Mouse (Mus musculus) neural tube, embryonic 15.5 days (tissue): Measurements from ENCODE around the gene Hist1h2af. TPM values are rescaled to one million over a fixed set of nuclear protein-coding genes. Genes with fewer than 3 reads are reported as not detected.
"Not testable (repeated sequence)": the region's sequence is repeated elsewhere in the genome, so short reads cannot be mapped to it uniquely, and the experiment has no call there.

Source experiments
- ATAC-seq: fragments of 200-750 bp; cut with Nextera tagmentation; 2 replicates; pipeline ENCODE4 v1.8.0; 2017; ENCODE audit warnings: mild to moderate bottlenecking, moderate TSS enrichment, moderate library complexity; ENCODE audit not compliant: low FRiP score
- H3K27ac ChIP-seq: fragments of 300-500 bp; sonication (generic); replicated peaks from 2 replicates; pipeline ENCODE4 v1.5.1; 2015; ENCODE audit warnings: mild to moderate bottlenecking, inconsistent platforms
- H3K27me3 ChIP-seq: fragments of 300-500 bp; sonication (generic); replicated peaks from 2 replicates; pipeline ENCODE4 v1.6.1; 2015; ENCODE audit warnings: inconsistent platforms
- H3K36me3 ChIP-seq: fragments of 300-500 bp; sonication (generic); 2 replicates; pipeline ENCODE4 v1.6.1; 2015; ENCODE audit warnings: inconsistent platforms
- H3K4me1 ChIP-seq: fragments of 300-500 bp; sonication (generic); 2 replicates; pipeline ENCODE4 v1.6.1; 2015; ENCODE audit warnings: inconsistent platforms
- H3K4me2 ChIP-seq: fragments of 300-500 bp; sonication (generic); 2 replicates; pipeline ENCODE4 v1.6.1; 2015; ENCODE audit warnings: inconsistent platforms, mild to moderate bottlenecking, moderate library complexity
- H3K4me3 ChIP-seq: fragments of 300-500 bp; sonication (generic); replicated peaks from 2 replicates; pipeline ENCODE4 v1.5.1; 2015; ENCODE audit warnings: mild to moderate bottlenecking, inconsistent platforms
- H3K9ac ChIP-seq: fragments of 300-500 bp; sonication (generic); replicated peaks from 2 replicates; pipeline ENCODE4 v1.6.1; 2015; ENCODE audit warnings: mild to moderate bottlenecking, inconsistent platforms
- H3K9me3 ChIP-seq: fragments of 300-500 bp; sonication (generic); replicated peaks from 2 replicates; pipeline ENCODE4 v1.6.1; 2016; ENCODE audit warnings: inconsistent platforms
- WGBS: fragments of 180-500 bp; shearing (Covaris S2); methylation state at CpG from one replicate; pipeline ENCODE4 v1.1.7; 2015; ENCODE audit warnings: mixed read lengths; 5-methylcytosine and 5-hydroxymethylcytosine counted together
- polyA plus RNA-seq: library from polyadenylated mRNA; unstranded; fragments of >200 nt; fragmentation: Nextera tagmentation; extraction: Ambion mirVana; gene quantifications from 2 replicates; pipeline ENCODE4 v1.2.1, GENCODE M21; 2015

Hist1h2af gene
- polyA plus RNA-seq, 1 experiment from 2014 or later, result 0.77 TPM

- H3K4me3 ChIP-seq, result no peak overlapping the region
- H3K36me3 ChIP-seq, result no peaks in the 10 kb centered on the region
- H3K4me2 ChIP-seq, result no peak overlapping the region
- H3K9ac ChIP-seq, result no peak overlapping the region
- 33% methylated on average over 5 of the region's 5 CpGs for WGBS
- no peak for ATAC-seq
- peaks cover 32% of the 10 kb centered on the region for H3K4me1 ChIP-seq
- H3K9me3 ChIP-seq, result no peaks in the 10 kb centered on the region
- H3K27ac ChIP-seq, result no peak overlapping the region
- no peaks in the 10 kb centered on the region for H3K27me3 ChIP-seq
Measured at GRCm38 (mm10) chr13:23529005-23529404, 4.7 kb upstream of the Hist1h2af start.

GRCm38 (mm10) chr13:23529480-23530165, 4.1 kb upstream of the Hist1h2af start:
- Histone ChIP-seq H3K9ac (peak overlapping the region; percentile 73), H3K27me3 (no peaks in the 10 kb centered on the region), H3K4me2 (peak overlapping the region; percentile 87), H3K4me3 (peak overlapping the region; percentile 56), H3K9me3 (no peaks in the 10 kb centered on the region), H3K36me3 (no peaks in the 10 kb centered on the region), H3K27ac (peak overlapping the region; percentile 96), H3K4me1 (peaks cover 38% of the 10 kb centered on the region)
- 26% methylated on average over 2 of the region's 2 CpGs for WGBS
- no peak for ATAC-seq

GRCm38 (mm10) chr13:23530181-23530900, 3.4 kb upstream of the Hist1h2af start:
- 0% methylated on average over 20 of the region's 20 CpGs for WGBS
- Histone ChIP-seq H3K9ac (peak overlapping the region; percentile 73), H3K36me3 (no peaks in the 10 kb centered on the region), H3K9me3 (no peaks in the 10 kb centered on the region), H3K27me3 (no peaks in the 10 kb centered on the region), H3K27ac (peak overlapping the region; percentile 96), H3K4me3 (peak overlapping the region; percentile 56), H3K4me2 (peak overlapping the region; percentile 87), H3K4me1 (peaks cover 39% of the 10 kb centered on the region)
- ATAC-seq, result peak; percentile 20; the same call in 1 of the 2 replicates

- H3K27ac ChIP-seq, result peak within 1 kb of the TSS; percentile 96
- peaks cover 34% of the 10 kb centered on the region for H3K4me1 ChIP-seq
- WGBS, result under 1% methylated on average over 62 of the region's 70 CpGs
- ATAC-seq, result peak; percentile 89
- no peaks in the 10 kb centered on the region for H3K27me3 ChIP-seq
- H3K9ac ChIP-seq, result peak within 1 kb of the TSS; percentile 73
- H3K9me3 ChIP-seq, result no peaks in the 10 kb centered on the region
- no peaks in the 10 kb centered on the region for H3K36me3 ChIP-seq
- H3K4me3 ChIP-seq, result peak within 1 kb of the TSS; percentile 56
- H3K4me2 ChIP-seq, result peak within 1 kb of the TSS; percentile 87
Measured at GRCm38 (mm10) chr13:23530901-23531875, 2.5 kb upstream of the Hist1h2af start, which contains the start of gene Hist1h4h. Gene Hist1h4h (plus strand): TSS chr13:23531050.

- peaks cover 31% of the 10 kb centered on the region for H3K4me1 ChIP-seq
Measured at GRCm38 (mm10) chr13:23532262-23533075, 1.2 kb upstream of the Hist1h2af start.

GRCm38 (mm10) chr13:23534368-23535131, 844 bp downstream of the Hist1h2af start:
- peak overlapping the region; percentile 36 for H3K9ac ChIP-seq
- H3K27ac ChIP-seq, result peak overlapping the region; percentile 73
- peak overlapping the region; percentile 56 for H3K4me3 ChIP-seq
- no peak for ATAC-seq
- H3K4me1 ChIP-seq, result peaks cover 31% of the 10 kb centered on the region
- no peaks in the 10 kb centered on the region for H3K27me3 ChIP-seq
- peak overlapping the region; percentile 87 for H3K4me2 ChIP-seq
- H3K9me3 ChIP-seq, result no peaks in the 10 kb centered on the region
- 1% methylated on average over 15 of the region's 15 CpGs for WGBS
- no peaks in the 10 kb centered on the region for H3K36me3 ChIP-seq

More at GRCm38 (mm10) chr13:23532262-23533075, 1.2 kb upstream of the Hist1h2af start:
- H3K27ac ChIP-seq, result peak overlapping the region; percentile 96; the same call in 1 of the 2 replicates
- peak overlapping the region; percentile 87 for H3K4me2 ChIP-seq
- no peaks in the 10 kb centered on the region for H3K27me3 ChIP-seq
- WGBS, result 25% methylated on average over 9 of the region's 9 CpGs
- H3K9me3 ChIP-seq, result no peaks in the 10 kb centered on the region
- no peak for ATAC-seq
- H3K36me3 ChIP-seq, result no peaks in the 10 kb centered on the region
- peak overlapping the region; percentile 65 for H3K9ac ChIP-seq
- H3K4me3 ChIP-seq, result peak overlapping the region; percentile 56

GRCm38 (mm10) chr13:23535137-23536075, 1.7 kb downstream of the Hist1h2af start, which contains the start of gene Hist1h3g:
Gene Hist1h3g (plus strand): TSS chr13:23535422.
- H3K4me1 ChIP-seq, result peaks cover 26% of the 10 kb centered on the region
- H3K4me2 ChIP-seq, result peak within 1 kb of the TSS; percentile 87
- not testable (repeated sequence) for H3K27me3 ChIP-seq, H3K36me3 ChIP-seq, H3K9me3 ChIP-seq
- H3K4me3 ChIP-seq, result peak within 1 kb of the TSS; percentile 56
- ATAC-seq, result peak; percentile 88
- H3K27ac ChIP-seq, result peak within 1 kb of the TSS; percentile 73
- under 1% methylated on average over 52 of the region's 62 CpGs for WGBS
- H3K9ac ChIP-seq, result peak within 1 kb of the TSS; percentile 40

- no peak overlapping the region for H3K27ac ChIP-seq
- WGBS, result 24% methylated on average over 7 of the region's 7 CpGs
- H3K36me3 ChIP-seq, result no peaks in the 10 kb centered on the region
- H3K4me3 ChIP-seq, result peak overlapping the region; percentile 14
- peaks cover 26% of the 10 kb centered on the region for H3K4me1 ChIP-seq
- H3K27me3 ChIP-seq, result no peaks in the 10 kb centered on the region
- ATAC-seq, result no peak
- H3K4me2 ChIP-seq, result peak overlapping the region; percentile 87
- no peaks in the 10 kb centered on the region for H3K9me3 ChIP-seq
- no peak overlapping the region; the same call in 1 of the 2 replicates for H3K9ac ChIP-seq
Measured at GRCm38 (mm10) chr13:23536076-23536822, 2.5 kb downstream of the Hist1h2af start.
